Mouse (Mus musculus) frontal cortex, postnatal 10 days (tissue): ENCODE data around the gene Hmga2.

Experiments used
- DNase-seq, 2 experiments: peaks; one replicate each; pipeline ENCODE4 v3.0.0; 2022; ENCODE audit warnings: low spot score in 2 of 2, mixed read lengths in 1 of 2

The Hmga2 gene

GRCm38 (mm10) chr10:120424015-120424414, 52.3 kb downstream of the Hmga2 start:
- DNase-seq = no peak

DNA sequence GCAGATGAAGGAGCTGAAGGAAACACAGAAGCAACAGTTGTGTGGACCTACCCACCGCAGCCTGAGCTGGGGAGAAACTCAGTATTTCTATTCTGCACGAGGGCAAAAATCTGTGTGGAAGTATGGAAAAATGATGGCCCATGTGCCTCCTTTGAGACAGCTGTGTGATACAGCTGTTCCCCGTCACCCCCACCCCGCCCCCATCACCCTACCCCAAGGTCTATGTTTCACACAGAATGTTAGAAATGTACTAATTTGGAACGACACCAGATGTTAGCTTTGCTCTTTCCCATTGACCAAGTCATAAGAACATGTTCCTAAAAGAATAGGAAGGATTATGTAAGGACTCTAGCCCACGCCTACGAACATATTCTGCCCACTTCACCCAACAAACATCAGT, 53.0 kb downstream of the Hmga2 start:
- DNase-seq = no peak

GRCm38 (mm10) chr10:120422820-120423219, 53.4 kb downstream of the Hmga2 start:
- DNase-seq = no peak

- peak; percentile 57 to 66 for DNase-seq
Measured at GRCm38 (mm10) chr10:120422050-120422449, 54.2 kb downstream of the Hmga2 start.

DNA sequence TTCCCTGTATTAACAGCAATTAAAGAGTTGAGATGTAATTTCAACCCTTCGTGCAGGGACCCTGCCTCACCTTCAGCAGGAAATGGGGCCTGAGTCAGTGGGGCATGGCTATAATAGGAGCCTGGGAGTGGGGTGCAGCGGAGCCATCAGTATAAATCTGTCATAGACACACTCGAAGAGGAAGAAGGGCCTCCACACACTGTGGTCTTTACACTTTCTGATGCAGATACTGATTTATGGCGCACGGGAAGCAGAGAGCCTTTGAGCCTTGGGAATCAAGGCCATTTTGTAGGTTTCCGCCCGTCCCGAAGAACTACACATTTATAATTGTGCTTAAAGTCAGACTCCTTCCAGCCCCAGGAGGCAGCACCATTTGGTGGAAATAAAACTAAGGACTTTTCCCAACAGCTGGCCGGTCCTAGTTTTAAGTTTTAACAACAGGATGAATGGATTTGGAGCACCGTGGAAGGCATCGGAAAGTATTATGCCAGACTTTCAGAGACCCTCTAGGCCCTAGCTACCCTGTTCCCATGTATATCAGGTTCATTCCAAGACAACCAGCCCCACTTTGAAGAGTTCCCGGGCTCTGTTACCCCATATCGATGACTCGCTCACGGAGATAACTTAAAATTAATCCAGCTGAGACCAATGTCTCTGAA, 55.2 kb downstream of the Hmga2 start:
- no peak for DNase-seq

DNA sequence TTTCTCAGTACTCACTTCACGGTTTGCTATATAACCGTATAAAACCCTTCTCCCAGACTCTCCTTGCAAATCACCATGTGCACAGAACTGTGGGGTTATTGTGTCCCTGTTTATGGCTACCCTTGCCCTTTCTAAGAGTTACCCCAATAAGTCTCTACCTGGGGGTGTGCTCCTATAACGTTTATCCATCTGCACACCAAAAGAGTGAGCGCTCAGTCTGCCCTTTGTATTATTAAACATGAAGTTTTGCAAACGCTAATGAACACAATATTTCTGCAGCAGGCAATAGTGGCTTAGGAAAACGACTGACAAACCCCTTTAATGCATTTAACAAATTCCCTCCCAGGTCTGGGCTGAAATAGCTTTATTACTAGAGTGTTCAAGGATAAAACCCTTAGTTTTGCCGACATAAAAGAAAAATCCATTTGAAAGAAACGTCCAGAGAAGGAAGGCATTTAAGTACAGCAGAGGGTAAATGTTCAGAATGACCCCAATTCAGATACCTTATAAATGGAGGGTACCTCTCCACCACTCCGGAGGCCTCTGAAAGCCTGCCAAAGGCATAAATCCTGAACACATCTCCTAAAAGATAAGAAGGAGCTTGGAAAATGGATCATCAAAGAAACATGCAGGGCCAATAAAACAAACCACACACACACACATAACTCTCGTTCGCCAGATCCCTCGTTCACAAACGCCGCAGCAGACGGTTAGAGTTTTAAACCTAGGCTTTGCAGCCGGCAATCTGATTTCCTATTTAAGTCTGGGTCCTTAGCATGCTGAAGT, 57.3 kb downstream of the Hmga2 start:
- DNase-seq = no peak

GRCm38 (mm10) chr10:120418211-120418610, 58.1 kb downstream of the Hmga2 start:
- DNase-seq = no peak

DNA sequence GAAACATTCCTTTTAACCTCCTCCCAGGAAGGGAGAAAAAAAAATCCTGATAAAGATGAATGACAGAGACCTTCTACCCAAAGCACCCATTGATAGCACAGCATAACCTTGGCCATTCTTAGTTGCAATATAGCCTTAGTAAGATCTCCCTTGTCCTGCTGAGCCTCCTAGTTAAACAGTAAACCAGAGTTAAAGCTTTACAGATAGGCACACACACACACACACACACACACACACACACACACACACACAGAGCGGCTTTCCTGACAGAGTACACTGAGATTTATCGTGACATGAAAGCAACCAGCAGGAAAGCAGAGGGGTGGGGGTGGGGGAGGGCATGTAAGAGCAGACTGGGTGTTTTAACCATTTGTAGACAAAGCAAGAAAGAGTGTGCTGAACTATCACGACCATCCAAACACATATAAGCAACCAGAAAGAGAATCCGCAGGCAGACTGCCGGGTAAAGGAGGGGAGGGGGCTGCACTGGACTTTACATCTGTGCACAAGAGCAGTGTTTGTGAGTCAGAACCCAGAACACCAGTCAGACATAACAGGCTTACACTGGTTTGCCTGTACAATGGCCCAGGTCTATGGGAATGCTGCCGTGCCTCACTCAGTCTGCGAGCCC, 58.7 kb downstream of the Hmga2 start:
- no peak for DNase-seq

- no peak for DNase-seq
Measured at GRCm38 (mm10) chr10:120417116-120417487, 59.2 kb downstream of the Hmga2 start.

GRCm38 (mm10) chr10:120416628-120417027, 59.6 kb downstream of the Hmga2 start:
- DNase-seq = no peak

DNA sequence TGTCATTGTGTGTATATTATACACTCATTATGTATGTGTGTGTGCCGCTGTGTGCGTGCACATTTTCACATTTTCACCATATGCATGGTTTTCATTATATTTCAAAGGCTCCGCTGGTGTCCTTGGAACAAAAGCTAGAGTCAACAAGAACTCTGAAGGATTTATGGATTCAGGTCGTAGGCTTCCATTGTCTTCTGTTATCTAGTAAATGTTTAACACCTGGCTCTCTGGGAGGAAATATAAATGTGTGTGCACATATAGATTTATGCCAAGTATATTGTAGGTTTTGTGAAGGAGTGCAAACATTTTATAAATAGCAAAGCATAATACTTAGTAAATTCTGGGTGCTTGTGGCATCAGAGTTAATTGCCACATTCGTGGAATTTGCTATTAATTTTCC, 64.1 kb downstream of the Hmga2 start:
- DNase-seq = no peak

- no peak for DNase-seq
Measured at GRCm38 (mm10) chr10:120410958-120411357, 65.3 kb downstream of the Hmga2 start.

DNA sequence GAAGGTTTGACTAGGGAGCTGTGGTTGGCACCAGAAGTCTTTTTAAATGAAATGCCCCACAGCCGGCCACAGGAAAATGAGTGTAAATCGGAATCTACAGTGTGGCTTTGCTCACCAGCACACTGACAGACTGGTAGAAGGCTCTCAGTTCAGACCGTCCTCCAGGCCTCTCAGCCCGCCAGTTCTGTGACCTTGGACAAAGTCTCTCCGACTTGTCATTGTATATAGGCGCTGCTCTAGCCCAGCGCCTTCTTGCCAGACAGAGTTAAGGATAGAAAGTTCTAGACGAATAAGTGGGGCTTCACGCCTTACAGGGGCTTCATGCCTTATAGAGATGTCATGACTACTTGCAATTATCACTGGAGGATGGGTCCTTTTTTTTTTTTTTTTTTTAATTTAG, 67.1 kb downstream of the Hmga2 start:
- no peak for DNase-seq

DNA sequence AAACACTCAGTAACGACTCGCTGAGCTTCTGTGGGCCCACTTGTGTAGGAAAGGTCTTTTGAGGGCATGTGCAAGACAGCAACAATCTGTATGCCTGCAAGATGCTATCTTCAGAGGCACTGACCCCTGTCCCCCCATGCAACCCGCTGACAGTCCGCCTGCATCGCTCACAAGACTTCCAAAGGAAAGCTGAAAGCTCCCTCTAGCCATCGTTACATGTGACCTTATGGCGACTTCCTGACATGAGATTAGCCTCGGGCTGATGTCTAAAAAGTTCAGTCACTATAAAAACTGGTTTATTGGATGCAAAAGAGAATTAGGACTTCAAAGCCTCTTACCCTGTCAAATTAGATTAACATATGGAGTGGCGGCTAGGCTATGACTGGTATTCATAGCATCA, 69.0 kb downstream of the Hmga2 start:
- no peak for DNase-seq

- DNase-seq = no peak
Measured at GRCm38 (mm10) chr10:120406038-120406437, 70.2 kb downstream of the Hmga2 start.

- DNase-seq = no peak
Measured at GRCm38 (mm10) chr10:120405322-120405721, 70.9 kb downstream of the Hmga2 start.

GRCm38 (mm10) chr10:120402966-120403365, 73.3 kb downstream of the Hmga2 start:
- DNase-seq = no peak

DNA sequence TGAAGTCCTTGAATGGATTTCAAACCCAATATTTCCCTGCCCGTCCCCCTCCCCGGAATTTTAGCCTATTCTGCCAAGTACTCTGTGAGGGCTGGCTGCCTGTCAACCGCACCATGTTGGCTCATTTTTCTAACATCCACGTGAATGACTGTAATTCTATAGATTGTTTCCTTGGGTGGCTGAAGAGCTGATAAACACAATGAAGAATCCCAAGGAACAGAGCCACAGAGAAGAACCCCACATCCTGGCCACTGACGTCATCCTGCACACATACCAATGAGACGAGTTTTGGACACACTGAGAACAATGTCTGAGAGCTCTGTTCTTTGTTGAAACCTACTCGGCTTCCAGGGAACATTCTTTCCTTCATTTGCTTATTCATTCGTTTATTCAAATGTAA, 74.5 kb downstream of the Hmga2 start:
- no peak for DNase-seq

- no peak for DNase-seq
Measured at GRCm38 (mm10) chr10:120399846-120400510, 76.3 kb downstream of the Hmga2 start.

GRCm38 (mm10) chr10:120398745-120399144, 77.5 kb downstream of the Hmga2 start:
- DNase-seq = no peak

DNA sequence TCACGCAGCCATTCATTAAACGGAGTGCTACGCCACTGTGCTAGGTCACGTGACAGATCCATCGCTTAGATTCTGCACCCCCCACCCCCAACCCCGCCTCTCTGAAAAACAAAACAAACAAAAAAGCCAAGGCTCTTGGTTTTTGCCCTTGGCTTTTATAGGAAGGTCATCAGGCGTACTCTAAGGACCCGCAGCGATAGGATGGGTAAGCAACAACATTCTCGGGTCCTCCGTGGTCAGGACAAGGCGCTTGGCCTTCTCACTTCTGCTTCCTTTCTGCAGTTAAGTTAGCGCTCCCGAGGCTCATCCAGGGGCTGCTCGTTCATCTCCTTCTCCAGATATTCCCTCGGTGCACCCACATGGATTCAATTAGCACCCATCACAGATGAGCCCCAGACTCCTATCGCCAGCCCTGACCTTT, 79.0 kb downstream of the Hmga2 start:
- DNase-seq = no peak

DNA sequence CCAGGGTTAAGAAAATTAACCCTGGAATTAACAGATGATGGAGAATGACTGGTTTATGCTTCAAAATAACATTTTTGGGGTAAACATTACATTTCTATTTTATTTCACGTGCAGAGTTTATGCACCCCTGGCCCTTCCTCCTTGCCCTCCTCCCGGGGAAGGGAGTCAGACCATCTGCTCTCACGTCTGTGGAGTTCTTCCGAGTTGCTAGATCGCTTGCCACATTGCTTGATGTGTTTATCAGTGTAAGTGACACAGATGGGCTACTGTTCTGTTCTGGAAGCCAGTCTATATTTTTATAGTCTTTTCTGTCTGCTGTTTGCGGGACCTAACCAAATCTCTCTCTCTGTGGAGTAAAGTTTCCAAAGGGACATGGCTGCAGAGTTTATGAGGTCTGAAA, 80.7 kb downstream of the Hmga2 start:
- no peak for DNase-seq
